Mouse (Mus musculus) cerebellum, adult 2 months (tissue): ENCODE measurements around the gene Krt73.

Experiments
- CTCF ChIP-seq: fragments of 200-500 bp; IDR thresholded peaks from 2 replicates; pipeline ENCODE4 v1.5.1; 2011; ENCODE audit warnings: low read depth, mild to moderate bottlenecking, control low read depth, low read length, moderate library complexity, borderline replicate concordance; ENCODE audit not compliant: insufficient read depth
- POLR2A ChIP-seq: fragments of 200-500 bp; IDR thresholded peaks from 2 replicates; pipeline ENCODE4 v1.6.1; 2011; ENCODE audit warnings: low read length, control low read depth, borderline replicate concordance; ENCODE audit not compliant: insufficient read depth

- no peak for TF ChIP-seq CTCF
- TF ChIP-seq POLR2A = no peak
Measured at GRCm38 (mm10) chr15:101786360-101786759, 15.8 kb downstream of the Krt73 start, which contains the start of gene Krt72.
